Mouse (Mus musculus): ENCODE measurements at regions not wholly inside any gene's neighbourhood (a gene's known extent, or its start where the extent isn't known, plus 50 kb on each side); places are given as distances from the start of the nearest gene placed in this dataset.

DNA sequence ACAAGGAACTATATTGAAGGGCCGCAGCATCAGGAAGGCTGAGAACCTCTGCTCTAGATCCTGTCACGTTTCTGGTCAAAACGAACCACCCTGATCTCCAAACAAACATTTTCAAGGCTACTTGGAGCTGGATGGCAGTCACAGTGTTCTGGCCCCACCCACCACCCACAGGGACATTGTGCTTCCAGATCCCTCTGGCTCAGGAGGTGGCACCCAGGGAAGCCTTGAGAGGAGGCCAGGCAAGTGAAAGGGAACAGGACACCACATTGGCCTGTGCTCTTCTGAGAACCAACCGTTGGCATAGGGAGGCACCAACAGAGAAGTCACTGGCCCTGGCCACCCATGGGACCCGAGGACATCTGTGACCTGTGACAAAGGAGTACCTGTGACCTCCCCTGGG, 234.6 kb upstream of the Dio3 start:
- TF ChIP-seq CTCF (IDR thresholded peaks at IDR 0.05; ENCODE audit: borderline replicate concordance, control insufficient read depth, extremely low read depth, insufficient read depth, low read length, poor library complexity) (no peak), POLR2A (IDR thresholded peaks at IDR 0.05; ENCODE audit: control insufficient read depth, extremely low read depth, insufficient read depth, low read length, poor library complexity) (no peak)

Data from thymus, adult 2 months (tissue).